Mouse (Mus musculus) embryonic facial prominence, embryonic 15.5 days (tissue): ENCODE data around the gene Fam49a. TPM values are rescaled to one million over a fixed set of nuclear protein-coding genes. Genes with fewer than 3 reads are reported as not detected.

ENCODE experiments used
- ATAC-seq: fragments of 200-750 bp; cut with Nextera tagmentation; 2 replicates; pipeline ENCODE4 v1.8.0; 2017; ENCODE audit warnings: low read depth, moderate TSS enrichment; ENCODE audit not compliant: insufficient number of reproducible peaks, low FRiP score, low TSS enrichment
- H3K27ac ChIP-seq: fragments of 300-500 bp; sonication (generic); replicated peaks from 2 replicates; pipeline ENCODE4 v1.5.1; 2015; ENCODE audit warnings: mild to moderate bottlenecking, inconsistent platforms
- H3K27me3 ChIP-seq: fragments of 300-500 bp; sonication (generic); 2 replicates; pipeline ENCODE4 v1.6.1; 2015; ENCODE audit warnings: inconsistent platforms
- H3K36me3 ChIP-seq: fragments of 300-500 bp; sonication (generic); 2 replicates; pipeline ENCODE4 v1.6.1; 2015; ENCODE audit warnings: mild to moderate bottlenecking, inconsistent platforms
- H3K4me1 ChIP-seq: fragments of 300-500 bp; sonication (generic); 2 replicates; pipeline ENCODE4 v1.6.1; 2015; ENCODE audit warnings: inconsistent platforms
- H3K4me2 ChIP-seq: fragments of 300-500 bp; sonication (generic); replicated peaks from 2 replicates; pipeline ENCODE4 v1.6.1; 2015; ENCODE audit warnings: mild to moderate bottlenecking, inconsistent platforms
- H3K4me3 ChIP-seq: fragments of 300-500 bp; sonication (generic); replicated peaks from 2 replicates; pipeline ENCODE4 v1.5.1; 2015; ENCODE audit warnings: mild to moderate bottlenecking, inconsistent platforms
- H3K9ac ChIP-seq: fragments of 300-500 bp; sonication (generic); 2 replicates; pipeline ENCODE4 v1.6.1; 2015; ENCODE audit warnings: inconsistent platforms
- H3K9me3 ChIP-seq: fragments of 300-500 bp; sonication (generic); replicated peaks from 2 replicates; pipeline ENCODE4 v1.6.1; 2016; ENCODE audit warnings: inconsistent platforms
- WGBS: fragments of 180-500 bp; shearing (Covaris S2); methylation state at CpG from one replicate; pipeline ENCODE4 v1.1.7; 2015; 5-methylcytosine and 5-hydroxymethylcytosine counted together
- polyA plus RNA-seq: library from polyadenylated mRNA; unstranded; fragments of >200 nt; fragmentation: Nextera tagmentation; extraction: Ambion mirVana; gene quantifications from 2 replicates; pipeline ENCODE4 v1.2.1, GENCODE M21; 2015

Gene Fam49a
- polyA plus RNA-seq, 1 experiment from 2014 or later = 12.0 TPM

- no peak overlapping the region for H3K9ac ChIP-seq
- ATAC-seq = no peak
- H3K4me1 ChIP-seq = peaks cover 8% of the 10 kb centered on the region
- H3K4me3 ChIP-seq = no peak overlapping the region
- no peaks in the 10 kb centered on the region for H3K27me3 ChIP-seq
- H3K4me2 ChIP-seq = no peak overlapping the region
- 88% methylated on average over 5 of the region's 5 CpGs for WGBS
- H3K9me3 ChIP-seq = no peaks in the 10 kb centered on the region
- no peak overlapping the region for H3K27ac ChIP-seq
- no peaks in the 10 kb centered on the region for H3K36me3 ChIP-seq
Measured at GRCm38 (mm10) chr12:12294380-12295171, 32.6 kb downstream of the Fam49a start.

GRCm38 (mm10) chr12:12298451-12298850 is 36.5 kb downstream of the Fam49a start:
- no peak overlapping the region for H3K4me3 ChIP-seq
- H3K27ac ChIP-seq = no peak overlapping the region
- no peaks in the 10 kb centered on the region for H3K36me3 ChIP-seq
- ATAC-seq = no peak
- 86% methylated on average over 7 of the region's 7 CpGs for WGBS
- H3K9ac ChIP-seq = no peak overlapping the region
- no peaks in the 10 kb centered on the region for H3K27me3 ChIP-seq
- peaks cover 10% of the 10 kb centered on the region for H3K4me1 ChIP-seq
- H3K9me3 ChIP-seq = no peaks in the 10 kb centered on the region
- H3K4me2 ChIP-seq = no peak overlapping the region

GRCm38 (mm10) chr12:12299303-12299702 is 37.4 kb downstream of the Fam49a start:
- no peak overlapping the region for H3K27ac ChIP-seq
- no peak overlapping the region for H3K9ac ChIP-seq
- ATAC-seq = no peak
- H3K27me3 ChIP-seq = no peaks in the 10 kb centered on the region
- peaks cover 9% of the 10 kb centered on the region; the same call in 1 of the 2 replicates for H3K4me1 ChIP-seq
- no peaks in the 10 kb centered on the region for H3K9me3 ChIP-seq
- no peak overlapping the region for H3K4me2 ChIP-seq
- WGBS = 76% methylated on average over 2 of the region's 2 CpGs
- H3K4me3 ChIP-seq = no peak overlapping the region
- no peaks in the 10 kb centered on the region for H3K36me3 ChIP-seq

GRCm38 (mm10) chr12:12301149-12301548 is 39.2 kb downstream of the Fam49a start:
- WGBS = 55% methylated on average over 2 of the region's 2 CpGs
- ATAC-seq = no peak
- no peak overlapping the region for H3K27ac ChIP-seq

GRCm38 (mm10) chr12:12301815-12302214 is 39.9 kb downstream of the Fam49a start:
- H3K9me3 ChIP-seq = no peaks in the 10 kb centered on the region
- peaks cover 9% of the 10 kb centered on the region; the same call in 1 of the 2 replicates for H3K4me1 ChIP-seq
- no peak overlapping the region for H3K27ac ChIP-seq
- no peak overlapping the region for H3K9ac ChIP-seq
- H3K4me3 ChIP-seq = no peak overlapping the region
- H3K27me3 ChIP-seq = no peaks in the 10 kb centered on the region
- no peak overlapping the region for H3K4me2 ChIP-seq
- WGBS = 22% methylated on average over 4 of the region's 4 CpGs
- H3K36me3 ChIP-seq = no peaks in the 10 kb centered on the region
- no peak for ATAC-seq

More at GRCm38 (mm10) chr12:12301149-12301548, 39.2 kb downstream of the Fam49a start:
- no peak overlapping the region for H3K4me2 ChIP-seq
- H3K27me3 ChIP-seq = no peaks in the 10 kb centered on the region
- peaks cover 9% of the 10 kb centered on the region; the same call in 1 of the 2 replicates for H3K4me1 ChIP-seq
- H3K36me3 ChIP-seq = no peaks in the 10 kb centered on the region
- no peak overlapping the region for H3K4me3 ChIP-seq
- H3K9ac ChIP-seq = no peak overlapping the region
- H3K9me3 ChIP-seq = no peaks in the 10 kb centered on the region

- Histone ChIP-seq H3K4me3 (no peak overlapping the region), H3K27ac (no peak overlapping the region), H3K4me2 (no peak overlapping the region), H3K36me3 (0 out of 2 replicates have a peak, but pooled peaks cover 4% of the 10 kb centered on the region), H3K9me3 (no peaks in the 10 kb centered on the region), H3K9ac (no peak overlapping the region), H3K27me3 (no peaks in the 10 kb centered on the region), H3K4me1 (peaks cover 8% of the 10 kb centered on the region; the same call in 1 of the 2 replicates)
- ATAC-seq = no peak
- WGBS = 77% methylated on average over 3 of the region's 3 CpGs
Measured at GRCm38 (mm10) chr12:12306214-12306613, 44.3 kb downstream of the Fam49a start.

- no peak overlapping the region for H3K9ac ChIP-seq
- no peak overlapping the region for H3K4me3 ChIP-seq
- peaks cover 2% of the 10 kb centered on the region; the same call in 1 of the 2 replicates for H3K4me1 ChIP-seq
- no peak overlapping the region for H3K4me2 ChIP-seq
- no peaks in the 10 kb centered on the region for H3K27me3 ChIP-seq
- no peaks in the 10 kb centered on the region for H3K9me3 ChIP-seq
- no peak for ATAC-seq
- no peak overlapping the region for H3K27ac ChIP-seq
- 84% methylated on average over 6 of the region's 6 CpGs for WGBS
- H3K36me3 ChIP-seq = 0 out of 2 replicates have a peak, but pooled peaks cover 4% of the 10 kb centered on the region
Measured at GRCm38 (mm10) chr12:12306814-12307213, 44.9 kb downstream of the Fam49a start.

GRCm38 (mm10) chr12:12307245-12307644 is 45.3 kb downstream of the Fam49a start:
- H3K27me3 ChIP-seq = no peaks in the 10 kb centered on the region
- H3K27ac ChIP-seq = no peak overlapping the region
- no peak overlapping the region for H3K9ac ChIP-seq
- 64% methylated on average over 8 of the region's 8 CpGs for WGBS
- H3K36me3 ChIP-seq = 0 out of 2 replicates have a peak, but pooled peaks cover 4% of the 10 kb centered on the region
- no peak overlapping the region for H3K4me3 ChIP-seq
- ATAC-seq = no peak
- no peaks in the 10 kb centered on the region for H3K9me3 ChIP-seq
- H3K4me1 ChIP-seq = no peaks in the 10 kb centered on the region
- no peak overlapping the region for H3K4me2 ChIP-seq

- Histone ChIP-seq H3K4me3 (no peak overlapping the region), H3K27ac (no peak overlapping the region)
- no peak for ATAC-seq
Measured at GRCm38 (mm10) chr12:12313437-12313836, 51.5 kb downstream of the Fam49a start.

GRCm38 (mm10) chr12:12313919-12314318 is 52.0 kb downstream of the Fam49a start:
- ATAC-seq = no peak
- H3K4me3 ChIP-seq = no peak overlapping the region
- H3K9ac ChIP-seq = no peak overlapping the region
- no peaks in the 10 kb centered on the region for H3K36me3 ChIP-seq
- WGBS = 67% methylated on average over 4 of the region's 4 CpGs
- H3K4me2 ChIP-seq = no peak overlapping the region
- no peak overlapping the region for H3K27ac ChIP-seq
- no peaks in the 10 kb centered on the region for H3K27me3 ChIP-seq
- H3K9me3 ChIP-seq = no peaks in the 10 kb centered on the region
- no peaks in the 10 kb centered on the region for H3K4me1 ChIP-seq

More at GRCm38 (mm10) chr12:12313437-12313836, 51.5 kb downstream of the Fam49a start:
- Histone ChIP-seq H3K27me3 (no peaks in the 10 kb centered on the region), H3K36me3 (no peaks in the 10 kb centered on the region), H3K4me1 (no peaks in the 10 kb centered on the region), H3K4me2 (no peak overlapping the region), H3K9me3 (no peaks in the 10 kb centered on the region), H3K9ac (no peak overlapping the region)

GRCm38 (mm10) chr12:12314326-12314725 is 52.4 kb downstream of the Fam49a start:
- Histone ChIP-seq H3K27me3 (no peaks in the 10 kb centered on the region), H3K36me3 (no peaks in the 10 kb centered on the region), H3K27ac (no peak overlapping the region), H3K4me1 (no peaks in the 10 kb centered on the region), H3K4me2 (no peak overlapping the region), H3K9ac (no peak overlapping the region), H3K4me3 (no peak overlapping the region), H3K9me3 (no peaks in the 10 kb centered on the region)
- 57% methylated on average over 8 of the region's 8 CpGs for WGBS
- ATAC-seq = no peak

- no peak; the same call in 1 of the 2 replicates for ATAC-seq
Measured at GRCm38 (mm10) chr12:12315011-12315410, 53.1 kb downstream of the Fam49a start.

More at GRCm38 (mm10) chr12:12315011-12315410, 53.1 kb downstream of the Fam49a start:
- Histone ChIP-seq H3K27me3 (no peaks in the 10 kb centered on the region), H3K4me1 (no peaks in the 10 kb centered on the region), H3K36me3 (no peaks in the 10 kb centered on the region), H3K27ac (no peak overlapping the region), H3K4me2 (no peak overlapping the region), H3K4me3 (no peak overlapping the region), H3K9me3 (no peaks in the 10 kb centered on the region), H3K9ac (no peak overlapping the region)
- 29% methylated on average over 5 of the region's 5 CpGs for WGBS
